Mouse (Mus musculus): ENCODE results near the gene Rnf180. TPM values are rescaled to one million over a fixed set of nuclear protein-coding genes. Genes with fewer than 3 reads are reported as not detected.

Rnf180 gene
- polyA plus RNA-seq, 1 experiment from 2014 or later = 11.3 TPM

DNA sequence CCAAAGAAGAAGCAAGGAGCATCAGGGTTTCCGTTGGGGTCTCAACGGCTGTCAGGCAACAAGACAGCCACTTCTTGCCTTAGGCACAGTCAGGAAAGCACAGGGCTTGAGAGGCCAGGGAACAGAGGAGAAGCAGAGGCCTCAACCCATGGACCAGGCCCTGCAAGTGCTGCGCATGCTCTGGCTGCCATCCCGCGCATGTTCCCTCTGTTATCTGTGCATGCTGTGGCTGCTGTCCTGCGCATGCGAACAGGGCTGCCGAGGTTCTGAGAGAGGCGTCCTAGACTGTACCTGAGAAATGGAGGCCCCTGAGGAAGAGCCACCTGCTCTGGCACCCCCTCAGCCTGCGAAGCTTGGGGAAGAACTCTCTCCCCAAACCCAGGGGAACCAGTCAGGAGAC is 212.8 kb downstream of the Rnf180 start, which contains the start of gene 4933425L06Rik:
Gene 4933425L06Rik, plus strand, starts transcription at position 261 of the 400 bp plus-strand sequence.
- no peak within 1 kb of the TSS for H3K27ac ChIP-seq (ENCODE audit: low read depth, low read length)
- no peak within 1 kb of the TSS for H3K9ac ChIP-seq (ENCODE audit: low read length)
- H3K4me2 ChIP-seq (ENCODE audit: low read depth, low read length, severe bottlenecking) = no peak within 1 kb of the TSS
- H3K27me3 ChIP-seq (ENCODE audit: control insufficient read depth, insufficient read depth, low read length) = no peaks in the 10 kb centered on the region
- no peaks in the 10 kb centered on the region for H3K4me1 ChIP-seq (replicated peaks; ENCODE audit: control insufficient read depth, insufficient read depth, low read length)
- ATAC-seq (replicated peaks; ENCODE audit: low FRiP score) = no peak
- H3K36me3 ChIP-seq (ENCODE audit: control insufficient read depth, insufficient read depth, low read length) = no peaks in the 10 kb centered on the region
- no peak within 1 kb of the TSS for H3K4me3 ChIP-seq (ENCODE audit: low read depth, low read length)
- no peaks in the 10 kb centered on the region for H3K9me3 ChIP-seq (ENCODE audit: control insufficient read depth, low read length)
- WGBS = 95% methylated on average over 10 of the region's 10 CpGs
- no peak for DNase-seq (ENCODE audit: low spot score)

Other genes with a start within 250 kb of the Rnf180 start
- gene Rgs7bp, start 239.9 kb downstream of the Rnf180 start, polyA plus RNA-seq (2014; fragmentation: Nextera tagmentation; extraction: Ambion mirVana) = 1.4 and 1.6 TPM in 2 replicates
- not detected in 2 replicates for gene 4933425L06Rik, start 212.7 kb downstream of the Rnf180 start, polyA plus RNA-seq (2014; fragmentation: Nextera tagmentation; extraction: Ambion mirVana)
- 0.05 and 0.16 TPM in 2 replicates for gene Htr1a, start 148.8 kb upstream of the Rnf180 start, polyA plus RNA-seq (2014; fragmentation: Nextera tagmentation; extraction: Ambion mirVana)